Mouse (Mus musculus) embryo, embryonic 11 days (tissue): Measurements from ENCODE around the gene Iqcn.

Experiments used
- DNase-seq: peaks from one replicate; pipeline ENCODE4 v3.0.0-alpha.2; 2015

Gene Iqcn

GRCm38 (mm10) chr8:70738211-70738610 lies 35.0 kb downstream of the Iqcn start:
- DNase-seq, result no peak

DNA sequence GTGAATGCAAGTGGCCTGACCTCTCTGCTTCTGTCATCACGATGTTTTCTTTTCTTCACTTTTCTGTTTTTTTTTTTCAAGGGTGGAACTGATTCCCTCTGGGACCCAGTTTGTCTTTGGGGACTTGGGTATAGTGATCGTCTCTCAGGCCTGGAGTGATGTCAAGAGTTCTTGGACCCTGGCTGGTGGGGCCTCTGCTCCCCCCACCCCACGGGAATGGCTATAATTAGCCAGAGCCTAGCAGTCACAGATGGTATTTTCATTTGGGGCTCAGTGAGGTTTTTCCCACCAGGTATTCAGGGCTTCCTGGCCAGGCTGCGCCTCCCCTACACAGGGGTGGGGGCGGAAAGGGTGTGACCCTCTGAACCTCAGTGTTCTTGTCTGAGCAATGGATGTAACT lies 38.4 kb downstream of the Iqcn start:
- no peak for DNase-seq

GRCm38 (mm10) chr8:70742176-70742575 lies 38.9 kb downstream of the Iqcn start:
- DNase-seq, result no peak

- peak; percentile 47 for DNase-seq
Observed at GRCm38 (mm10) chr8:70742981-70743655, 39.9 kb downstream of the Iqcn start.

- DNase-seq, result peak; percentile 64
Observed at GRCm38 (mm10) chr8:70743656-70744590, 40.7 kb downstream of the Iqcn start.

GRCm38 (mm10) chr8:70744806-70745205 lies 41.5 kb downstream of the Iqcn start:
- no peak for DNase-seq

DNA sequence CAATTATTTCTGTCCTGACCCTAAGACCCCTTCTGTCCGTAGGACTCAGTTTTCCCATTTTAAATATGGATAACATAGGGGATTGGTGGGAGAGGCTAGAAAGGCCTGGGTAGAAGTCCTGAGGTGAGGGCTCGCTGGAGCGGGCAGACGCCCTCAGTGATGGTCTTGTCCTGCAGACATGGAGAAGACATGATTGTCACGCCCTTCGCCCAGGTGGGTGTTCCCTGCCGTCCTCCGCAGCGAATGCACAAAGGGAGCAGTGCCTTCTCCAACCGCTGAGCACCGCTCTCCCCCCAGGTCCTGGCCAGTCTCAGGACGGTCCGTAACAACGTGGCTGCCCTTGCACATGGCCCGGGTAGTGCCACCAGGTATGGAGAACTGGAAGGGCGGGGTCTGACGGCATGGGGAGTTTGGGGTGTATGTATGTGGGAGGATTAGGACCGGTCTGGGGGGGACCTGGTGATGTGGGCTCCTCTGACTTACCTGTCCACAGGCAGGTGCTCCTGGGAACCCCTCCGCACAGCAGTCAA lies 42.5 kb downstream of the Iqcn start:
- no peak for DNase-seq

- no peak for DNase-seq
Observed at GRCm38 (mm10) chr8:70746676-70747075, 43.4 kb downstream of the Iqcn start.

DNA sequence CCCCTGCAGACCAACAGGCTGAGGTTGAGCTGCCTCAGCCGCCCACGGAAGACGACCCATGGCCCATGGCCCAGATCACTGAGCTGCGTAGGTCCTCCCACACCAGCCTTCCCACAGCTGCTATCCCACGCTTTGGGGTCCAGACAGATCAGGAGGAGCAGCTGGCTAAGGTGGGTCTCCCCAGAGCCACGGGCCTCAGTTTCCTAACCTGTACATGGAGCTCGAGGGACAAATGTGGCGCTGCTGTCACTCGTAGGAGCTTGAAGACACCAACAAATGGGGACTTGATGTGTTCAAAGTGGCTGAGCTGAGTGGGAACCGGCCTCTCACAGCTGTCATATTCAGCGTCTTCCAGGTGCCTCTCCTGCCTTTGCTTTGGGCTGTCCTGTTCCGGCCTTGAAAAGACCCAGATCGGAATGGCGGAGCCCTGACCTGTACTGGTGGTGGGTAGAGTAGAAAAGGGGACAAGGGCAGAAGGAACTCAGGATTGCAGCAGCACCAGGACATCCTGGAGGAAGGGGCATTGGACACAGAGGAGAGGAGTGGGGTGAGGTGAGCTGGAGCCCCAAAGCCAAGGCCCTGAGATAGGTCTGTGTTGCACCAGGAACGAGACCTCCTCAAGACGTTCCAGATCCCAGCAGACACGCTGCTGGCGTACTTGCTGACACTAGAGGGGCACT lies 44.1 kb downstream of the Iqcn start:
- DNase-seq, result no peak

- no peak for DNase-seq
Observed at GRCm38 (mm10) chr8:70748246-70749096, 45.2 kb downstream of the Iqcn start.

DNA sequence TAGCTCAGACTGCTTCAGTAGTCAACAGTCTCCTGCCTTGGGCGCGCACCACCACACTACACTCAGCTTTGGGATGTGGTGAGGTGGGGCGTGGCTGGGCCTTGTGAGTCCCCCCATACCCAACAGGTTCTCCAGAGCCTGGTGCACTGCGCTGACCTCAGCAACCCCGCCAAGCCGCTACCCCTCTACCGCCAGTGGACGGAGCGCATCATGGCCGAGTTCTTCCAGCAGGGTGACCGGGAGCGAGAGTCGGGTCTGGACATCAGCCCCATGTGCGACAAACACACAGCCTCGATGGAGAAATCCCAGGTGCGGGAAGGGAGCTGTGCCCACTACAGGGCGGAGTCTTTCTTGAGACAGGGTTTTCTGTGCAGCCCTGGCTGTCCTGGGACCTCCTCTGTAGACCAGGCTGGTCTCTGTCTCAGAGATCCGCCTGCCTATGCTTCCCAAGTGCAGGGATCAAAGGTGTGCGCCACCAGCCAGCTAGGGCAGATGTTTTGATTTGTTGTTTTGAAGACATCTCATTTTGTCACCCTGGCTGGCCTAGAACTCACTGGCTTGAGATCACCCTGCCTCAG lies 45.9 kb downstream of the Iqcn start:
- DNase-seq, result no peak

- no peak for DNase-seq
Observed at GRCm38 (mm10) chr8:70750128-70750680, 46.9 kb downstream of the Iqcn start.

GRCm38 (mm10) chr8:70752000-70752764 lies 48.9 kb downstream of the Iqcn start:
- peak; percentile 83 for DNase-seq

GRCm38 (mm10) chr8:70753151-70753550 lies 49.9 kb downstream of the Iqcn start:
- peak; percentile 60 for DNase-seq

GRCm38 (mm10) chr8:70754043-70754870 lies 51.0 kb downstream of the Iqcn start, which contains the start of gene Rab3a:
Gene Rab3a (plus strand): TSS chr8:70754679.
- DNase-seq, result peak; percentile 99

GRCm38 (mm10) chr8:70754871-70755660 lies 51.8 kb downstream of the Iqcn start:
- peak; percentile 69 for DNase-seq

- DNase-seq, result no peak
Observed at GRCm38 (mm10) chr8:70755661-70756475, 52.6 kb downstream of the Iqcn start.

- no peak for DNase-seq
Observed at GRCm38 (mm10) chr8:70756476-70757040, 53.3 kb downstream of the Iqcn start.
